Mouse (Mus musculus) embryonic fibroblast, embryonic 13.5 days (primary cell): ENCODE measurements at regions not wholly inside any gene's neighbourhood (a gene's known extent, or its start where the extent isn't known, plus 50 kb on each side); places are given as distances from the start of the nearest gene placed in this dataset.

ENCODE experiments used
- CTCF ChIP-seq: IDR thresholded peaks from 2 replicates; pipeline ENCODE4 v1.5.1; 2011; ENCODE audit warnings: mild to moderate bottlenecking, control low read depth, low read length, moderate library complexity, borderline replicate concordance; ENCODE audit not compliant: insufficient read depth
- POLR2A ChIP-seq: IDR thresholded peaks from 2 replicates; pipeline ENCODE4 v1.6.1; 2011; ENCODE audit warnings: low read depth, mild to moderate bottlenecking, control low read depth, low read length, moderate library complexity

GRCm38 (mm10) chr8:102496021-102496420, 289.4 kb downstream of the Cdh11 start:
- TF ChIP-seq POLR2A: no peak
- no peak for TF ChIP-seq CTCF
